In the genomic region with DNA sequence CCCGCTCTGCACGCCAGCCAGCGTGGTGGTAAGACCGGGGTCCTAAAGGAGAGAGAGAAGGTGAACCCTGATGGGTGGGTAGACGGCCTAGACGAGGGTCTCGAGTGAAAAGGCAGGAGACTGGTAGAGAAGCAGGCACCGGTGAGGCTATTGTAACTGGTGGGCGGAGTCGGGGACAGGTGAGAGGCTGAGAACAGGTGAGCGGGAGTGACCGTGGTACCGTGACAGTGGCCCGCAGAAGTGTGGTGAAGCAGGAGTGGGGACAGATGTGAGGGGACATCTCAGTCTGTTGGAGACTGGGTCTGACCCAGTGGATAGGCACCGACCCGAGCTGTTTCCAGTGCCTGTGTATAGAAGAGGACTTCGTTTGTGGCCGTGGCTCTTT, we compare ENCODE assay signal across 8 mouse cellular contexts. TPM values are rescaled to one million over a fixed set of nuclear protein-coding genes. Genes with fewer than 3 reads are reported as not detected.
DNase-seq lines count a peak whose midpoint lies in the region; ATAC-seq and TF ChIP-seq lines count a peak whose summit lies in the region.

No protein-coding gene starts in this region.

- WGBS in kidney, postnatal 0 days, result 9% methylated on average over 18 of the region's 18 CpGs
- 7% methylated on average over 18 of the region's 18 CpGs for WGBS in embryonic facial prominence, embryonic 14.5 days
- 8% methylated on average over 18 of the region's 18 CpGs for WGBS in limb, embryonic 10.5 days
- WGBS in neural tube, embryonic 12.5 days, result 9% methylated on average over 18 of the region's 18 CpGs

- peaks cover 19% of the 10 kb centered on the region; the same call in 1 of the 2 replicates for H3K4me1 ChIP-seq in kidney, postnatal 0 days (replicated peaks; ENCODE audit: insufficient read depth, low read length)
- H3K4me1 ChIP-seq in embryonic facial prominence, embryonic 14.5 days (ENCODE audit: control insufficient read depth, insufficient read depth, low read length), result peaks cover 23% of the 10 kb centered on the region
- peaks cover 63% of the 10 kb centered on the region for H3K4me1 ChIP-seq in limb, embryonic 10.5 days
- peaks cover 29% of the 10 kb centered on the region for H3K4me1 ChIP-seq in neural tube, embryonic 12.5 days

- H3K4me3 ChIP-seq in kidney, postnatal 0 days (replicated peaks; ENCODE audit: low read depth, low read length), result peak overlapping the region; percentile 54
- H3K4me3 ChIP-seq in embryonic facial prominence, embryonic 14.5 days (ENCODE audit: low read depth, low read length), result peak overlapping the region; percentile 63
- H3K4me3 ChIP-seq in limb, embryonic 10.5 days, result peak overlapping the region; percentile 62
- peak overlapping the region; percentile 57 for H3K4me3 ChIP-seq in neural tube, embryonic 12.5 days

- peak overlapping the region; percentile 58 for H3K9ac ChIP-seq in kidney, postnatal 0 days (ENCODE audit: low read depth, low read length)
- peak overlapping the region; percentile 75 for H3K9ac ChIP-seq in embryonic facial prominence, embryonic 14.5 days (ENCODE audit: low read depth, low read length)
- peak overlapping the region; percentile 58 for H3K9ac ChIP-seq in neural tube, embryonic 12.5 days

- H3K36me3 ChIP-seq in kidney, postnatal 0 days (ENCODE audit: insufficient read depth, low read length), result no peaks in the 10 kb centered on the region
- H3K36me3 ChIP-seq in embryonic facial prominence, embryonic 14.5 days (ENCODE audit: control insufficient read depth, insufficient read depth, low read length), result no peaks in the 10 kb centered on the region
- no peaks in the 10 kb centered on the region for H3K36me3 ChIP-seq in limb, embryonic 10.5 days
- no peaks in the 10 kb centered on the region for H3K36me3 ChIP-seq in neural tube, embryonic 12.5 days

- TF ChIP-seq CTCF in kidney, postnatal 0 days (IDR thresholded peaks at IDR 0.05; ENCODE audit: low read depth), result no peak

- no peak for DNase-seq in kidney, postnatal 0 days (ENCODE audit: low spot score)
- no peak for DNase-seq in kidney, postnatal 36 days
- no peak for DNase-seq in embryonic facial prominence, embryonic 14.5 days (ENCODE audit: low spot score)
- no peak for DNase-seq in limb, embryonic 10.5 days (ENCODE audit: low spot score)
- no peak for DNase-seq in ovary, postnatal 14 days (ENCODE audit: low spot score)
- no peak for DNase-seq in urinary bladder, adult 18-20 months (ENCODE audit: low spot score in 2 of 2)

- peak overlapping the region; percentile 88 for H3K4me2 ChIP-seq in kidney, postnatal 0 days (ENCODE audit: low read length)
- H3K4me2 ChIP-seq in embryonic facial prominence, embryonic 14.5 days (ENCODE audit: low read depth, low read length), result peak overlapping the region; percentile 89
- peak overlapping the region; percentile 71 for H3K4me2 ChIP-seq in neural tube, embryonic 12.5 days (replicated peaks)

- H3K27me3 ChIP-seq in kidney, postnatal 0 days (ENCODE audit: insufficient read depth, low read length), result no peaks in the 10 kb centered on the region
- H3K27me3 ChIP-seq in embryonic facial prominence, embryonic 14.5 days (replicated peaks; ENCODE audit: control insufficient read depth, insufficient read depth, low read length), result no peaks in the 10 kb centered on the region
- no peaks in the 10 kb centered on the region for H3K27me3 ChIP-seq in limb, embryonic 10.5 days (ENCODE audit: low read depth, poor library complexity, severe bottlenecking)
- no peaks in the 10 kb centered on the region for H3K27me3 ChIP-seq in neural tube, embryonic 12.5 days (replicated peaks)

- H3K9me3 ChIP-seq in kidney, postnatal 0 days (replicated peaks; ENCODE audit: low read length), result no peaks in the 10 kb centered on the region
- H3K9me3 ChIP-seq in embryonic facial prominence, embryonic 14.5 days (ENCODE audit: control insufficient read depth, low read length), result no peaks in the 10 kb centered on the region
- H3K9me3 ChIP-seq in limb, embryonic 10.5 days (replicated peaks), result no peaks in the 10 kb centered on the region
- H3K9me3 ChIP-seq in neural tube, embryonic 12.5 days, result no peaks in the 10 kb centered on the region

- peak overlapping the region; percentile 47; the same call in 1 of the 2 replicates for H3K27ac ChIP-seq in kidney, postnatal 0 days
- H3K27ac ChIP-seq in embryonic facial prominence, embryonic 14.5 days (replicated peaks; ENCODE audit: low read depth, low read length), result peak overlapping the region; percentile 49; the same call in 1 of the 2 replicates
- peak overlapping the region; percentile 85 for H3K27ac ChIP-seq in limb, embryonic 10.5 days
- H3K27ac ChIP-seq in neural tube, embryonic 12.5 days, result 0 out of 2 replicates have a peak overlapping the region, but pooled peaks have one; percentile 7

- no peak; the same call in 1 of the 2 replicates for ATAC-seq in kidney, postnatal 0 days (replicated peaks; ENCODE audit: low FRiP score, low read depth)
- peak; percentile 1; the same call in 1 of the 2 replicates for ATAC-seq in embryonic facial prominence, embryonic 14.5 days (ENCODE audit: low read depth)
- peak; percentile 52; the same call in 1 of the 2 replicates for ATAC-seq in neural tube, embryonic 12.5 days (ENCODE audit: low FRiP score, low read depth)
- ATAC-seq in granulocyte monocyte progenitor cell, adult 5-6 weeks (replicated peaks; ENCODE audit: poor library complexity, severe bottlenecking), result no peak

RNA-seq across cellular contexts. Expression of gene Pfkfb4, which starts 0.5 kb away (rescaled TPM):
- 5.8 and 7.9 TPM in 2 replicates for polyA plus RNA-seq in kidney, postnatal 0 days (2015; fragmentation: Nextera tagmentation; extraction: Ambion mirVana)
- polyA plus RNA-seq in embryonic facial prominence, embryonic 14.5 days (2014; fragmentation: Nextera tagmentation; extraction: Ambion mirVana), result 7.4 TPM in 2 replicates
- 12.5 and 14.6 TPM in 2 replicates for polyA plus RNA-seq in limb, embryonic 10.5 days (2016; fragmentation: Nextera tagmentation; extraction: Ambion mirVana)
- 22.9 and 23.9 TPM in 2 replicates for polyA plus RNA-seq in neural tube, embryonic 12.5 days (2016; fragmentation: Nextera tagmentation; extraction: Ambion mirVana)
- 6.9 and 8.4 TPM in 2 replicates for total RNA-seq in granulocyte monocyte progenitor cell, adult 5-6 weeks (2014; fragmentation: Nextera tagmentation)
- 6.7 and 9.5 TPM in 2 replicates for total RNA-seq in granulocyte monocyte progenitor cell, adult 5-6 weeks (2017)

RNA-seq across cellular contexts. Expression of gene Ucn2, which starts 6.3 kb away (rescaled TPM):
- polyA plus RNA-seq in kidney, postnatal 0 days (2015; fragmentation: Nextera tagmentation; extraction: Ambion mirVana), result 0.11 TPM in 1 of 2 replicates, not detected in the other
- polyA plus RNA-seq in embryonic facial prominence, embryonic 14.5 days (2014; fragmentation: Nextera tagmentation; extraction: Ambion mirVana), result 0.64 and 1.3 TPM in 2 replicates
- not detected in 2 replicates for polyA plus RNA-seq in limb, embryonic 10.5 days (2016; fragmentation: Nextera tagmentation; extraction: Ambion mirVana)
- not detected in 2 replicates for polyA plus RNA-seq in neural tube, embryonic 12.5 days (2016; fragmentation: Nextera tagmentation; extraction: Ambion mirVana)
- total RNA-seq in granulocyte monocyte progenitor cell, adult 5-6 weeks (2014; fragmentation: Nextera tagmentation), result 0.41 TPM in 1 of 2 replicates, not detected in the other
- total RNA-seq in granulocyte monocyte progenitor cell, adult 5-6 weeks (2017), result not detected in 2 replicates

RNA-seq across cellular contexts. Expression of gene Col7a1, which starts 38.7 kb away (rescaled TPM):
- 2.9 and 3.1 TPM in 2 replicates for polyA plus RNA-seq in kidney, postnatal 0 days (2015; fragmentation: Nextera tagmentation; extraction: Ambion mirVana)
- 17.4 and 22.0 TPM in 2 replicates for polyA plus RNA-seq in embryonic facial prominence, embryonic 14.5 days (2014; fragmentation: Nextera tagmentation; extraction: Ambion mirVana)
- 1.7 and 3.1 TPM in 2 replicates for polyA plus RNA-seq in limb, embryonic 10.5 days (2016; fragmentation: Nextera tagmentation; extraction: Ambion mirVana)
- polyA plus RNA-seq in neural tube, embryonic 12.5 days (2016; fragmentation: Nextera tagmentation; extraction: Ambion mirVana), result 1.6 and 1.9 TPM in 2 replicates
- 0.21 and 2.0 TPM in 2 replicates for total RNA-seq in granulocyte monocyte progenitor cell, adult 5-6 weeks (2014; fragmentation: Nextera tagmentation)
- total RNA-seq in granulocyte monocyte progenitor cell, adult 5-6 weeks (2017), result 0.09 TPM in 1 of 2 replicates, not detected in the other

RNA-seq across cellular contexts. Expression of gene Shisa5, which starts 46.3 kb away (rescaled TPM):
- polyA plus RNA-seq in kidney, postnatal 0 days (2015; fragmentation: Nextera tagmentation; extraction: Ambion mirVana), result 122 and 123 TPM in 2 replicates
- 81.7 and 90.0 TPM in 2 replicates for polyA plus RNA-seq in embryonic facial prominence, embryonic 14.5 days (2014; fragmentation: Nextera tagmentation; extraction: Ambion mirVana)
- polyA plus RNA-seq in limb, embryonic 10.5 days (2016; fragmentation: Nextera tagmentation; extraction: Ambion mirVana), result 36.1 and 44.4 TPM in 2 replicates
- 44.4 and 45.0 TPM in 2 replicates for polyA plus RNA-seq in neural tube, embryonic 12.5 days (2016; fragmentation: Nextera tagmentation; extraction: Ambion mirVana)
- total RNA-seq in granulocyte monocyte progenitor cell, adult 5-6 weeks (2014; fragmentation: Nextera tagmentation), result 56.8 and 75.0 TPM in 2 replicates
- total RNA-seq in granulocyte monocyte progenitor cell, adult 5-6 weeks (2017), result 54.4 and 80.8 TPM in 2 replicates

RNA-seq across cellular contexts. Expression of gene Uqcrc1, which starts 55.6 kb away (rescaled TPM):
- polyA plus RNA-seq in kidney, postnatal 0 days (2015; fragmentation: Nextera tagmentation; extraction: Ambion mirVana), result 662 and 717 TPM in 2 replicates
- polyA plus RNA-seq in embryonic facial prominence, embryonic 14.5 days (2014; fragmentation: Nextera tagmentation; extraction: Ambion mirVana), result 454 and 456 TPM in 2 replicates
- 561 and 562 TPM in 2 replicates for polyA plus RNA-seq in limb, embryonic 10.5 days (2016; fragmentation: Nextera tagmentation; extraction: Ambion mirVana)
- polyA plus RNA-seq in neural tube, embryonic 12.5 days (2016; fragmentation: Nextera tagmentation; extraction: Ambion mirVana), result 401 and 409 TPM in 2 replicates
- 280 and 349 TPM in 2 replicates for total RNA-seq in granulocyte monocyte progenitor cell, adult 5-6 weeks (2014; fragmentation: Nextera tagmentation)
- 286 and 355 TPM in 2 replicates for total RNA-seq in granulocyte monocyte progenitor cell, adult 5-6 weeks (2017)

Comparison
In these comparisons a context has a peak if more than half of its experiments do, and no peak if none do; other contexts are left out.
1. ATAC-seq: peak in embryonic facial prominence, embryonic 14.5 days (single experiment) and neural tube, embryonic 12.5 days (single experiment); none in kidney, postnatal 0 days (single experiment) and granulocyte monocyte progenitor cell, adult 5-6 weeks (single experiment).
2. H3K27ac ChIP-seq: peak in every context shown above with its lines; median percentile 85 in limb, embryonic 10.5 days; 49 in embryonic facial prominence, embryonic 14.5 days; 47 in kidney, postnatal 0 days; 7 in neural tube, embryonic 12.5 days.
3. Peak in every context shown above with its lines, with median percentiles within 50 percentile points of each other: H3K4me2 ChIP-seq, H3K4me3 ChIP-seq and H3K9ac ChIP-seq.